Mouse (Mus musculus): Measurements from ENCODE around the gene Arhgap36.

Gene Arhgap36

DNA sequence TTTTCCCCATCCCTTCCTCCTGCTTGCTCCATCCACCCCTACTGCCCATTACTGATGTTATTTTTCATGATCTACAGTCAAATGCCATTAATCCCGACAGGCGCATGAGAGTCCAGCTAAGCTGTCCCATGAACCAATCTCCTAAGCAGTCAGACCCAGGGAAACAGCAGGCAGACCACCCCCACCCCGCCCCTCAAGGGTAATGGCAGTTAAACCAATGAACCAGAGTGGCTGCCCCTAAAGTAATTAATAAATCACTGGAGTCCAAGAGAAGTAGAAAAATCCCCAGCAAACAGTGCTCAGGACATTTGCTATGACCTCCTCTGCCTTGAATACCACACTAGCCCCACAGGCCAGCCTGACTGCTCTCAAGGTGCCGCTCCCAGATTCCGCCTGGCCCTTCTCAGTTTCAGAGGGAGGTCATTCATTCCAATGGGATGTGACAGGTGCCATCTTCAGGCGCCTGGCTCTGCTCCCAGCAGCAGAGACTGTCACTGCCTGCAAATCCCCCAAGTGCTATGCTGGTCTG lies at the start of gene Arhgap36:
Gene Arhgap36 (plus strand): TSS at position 504 of the 529 bp plus-strand sequence.
- in situ Hi-C loops (cut with MboI; ENCODE audit: low pct_unique_long_range_greater_than_20kb in 1 of 2, low sequenced_read_pairs in 2 of 2, unreplicated experiment in 1 of 2) = no loop called here

DNA sequence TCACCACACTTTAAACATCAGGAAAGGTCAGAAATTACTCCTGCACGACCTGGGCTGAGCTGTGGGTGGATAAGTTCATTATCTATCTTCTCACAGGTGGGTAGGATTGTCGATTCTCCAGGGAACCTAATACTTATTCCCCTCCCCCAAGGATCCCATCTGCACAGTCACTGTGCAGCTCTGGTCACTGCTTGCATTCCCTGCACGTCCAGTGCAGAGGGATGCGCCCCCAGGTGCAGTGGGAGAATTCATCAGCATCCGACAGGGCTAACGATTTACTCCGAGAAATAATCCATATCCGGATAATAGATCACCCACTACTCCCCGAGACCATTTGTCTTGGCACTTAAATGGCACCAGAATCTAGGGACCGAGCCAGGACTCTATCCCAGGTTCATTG lies 6.0 kb upstream of the Arhgap36 start:
- in situ Hi-C loops (cut with MboI; ENCODE audit: low pct_unique_long_range_greater_than_20kb in 1 of 2, low sequenced_read_pairs in 2 of 2, unreplicated experiment in 1 of 2) = no loop called here

DNA sequence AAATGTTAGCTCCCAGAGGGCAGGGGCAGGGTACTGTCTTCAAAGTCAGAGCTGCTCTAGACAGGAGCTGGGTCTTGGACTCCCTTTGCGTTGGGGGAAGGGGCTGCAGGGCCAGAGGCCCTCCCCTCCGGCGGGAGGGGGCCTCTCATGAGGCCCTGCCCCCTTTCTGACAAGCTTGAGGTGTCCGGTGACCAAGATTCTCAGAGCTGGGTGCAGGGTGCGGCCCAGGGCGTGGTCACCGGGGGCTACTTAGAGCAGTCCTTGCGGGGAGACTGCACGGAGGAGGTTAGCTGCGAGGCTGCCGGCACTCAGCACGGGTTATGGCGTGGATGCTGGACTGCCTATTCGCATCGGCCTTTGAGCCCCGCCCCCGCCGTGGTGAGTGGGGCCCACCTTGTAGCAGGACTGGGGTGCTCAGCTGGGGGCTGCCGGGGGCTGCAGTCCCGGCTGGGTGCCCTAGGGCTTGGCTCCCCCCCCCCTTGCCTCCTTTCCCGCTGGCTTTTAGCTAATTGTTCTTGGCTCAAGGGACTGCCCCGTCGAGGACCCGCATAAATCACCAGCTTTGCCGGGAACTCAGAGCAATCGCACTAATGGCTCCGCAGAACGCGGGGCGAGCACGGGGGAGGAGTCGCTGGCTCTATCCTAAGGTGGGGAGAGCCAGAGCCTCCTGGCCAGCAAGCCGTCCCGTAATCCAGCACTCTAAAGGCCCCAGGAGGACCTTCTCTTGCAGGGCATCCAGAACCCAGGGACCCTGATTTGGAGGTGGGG lies 6.7 kb downstream of the Arhgap36 start:
- in situ Hi-C loops (cut with MboI; ENCODE audit: low pct_unique_long_range_greater_than_20kb in 1 of 2, low sequenced_read_pairs in 2 of 2, unreplicated experiment in 1 of 2) = no loop called here

DNA sequence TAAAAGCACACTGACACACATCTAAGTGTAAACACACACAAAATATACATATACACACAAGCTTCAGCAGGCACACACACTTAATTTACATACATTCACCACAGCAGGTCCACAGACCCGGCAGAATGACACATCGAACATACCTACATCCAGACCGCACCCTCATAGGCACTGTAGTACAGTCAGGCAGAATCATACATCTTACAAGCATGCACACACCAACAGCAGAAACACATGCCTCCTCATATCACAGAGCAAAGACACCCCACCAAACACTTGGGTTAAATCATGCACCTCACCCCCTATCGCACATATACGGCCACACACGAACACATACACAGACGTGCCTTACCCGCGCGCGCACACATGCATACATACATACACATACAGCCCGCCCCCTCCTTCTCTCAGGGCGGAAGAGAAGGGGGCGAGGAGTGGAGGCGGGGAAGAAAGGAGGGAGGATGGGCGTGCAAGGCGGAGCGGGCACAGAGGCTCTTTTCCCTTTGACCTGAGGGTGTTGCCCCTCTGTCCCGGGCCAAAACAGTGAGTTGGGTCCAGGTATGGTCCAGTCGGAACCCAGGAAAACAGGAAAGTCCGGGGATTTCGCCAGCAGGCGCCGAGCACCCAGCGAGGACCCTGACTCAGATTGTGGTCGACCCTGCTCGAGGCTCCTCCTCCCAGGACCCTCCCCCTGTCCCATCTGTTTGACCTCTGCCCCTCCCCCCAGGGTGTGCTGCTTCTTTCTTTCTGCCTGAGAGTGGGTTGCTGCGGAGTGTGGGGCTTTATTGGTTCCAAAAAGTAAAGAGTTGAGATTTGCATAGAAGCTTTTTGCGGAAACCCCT lies 16.4 kb downstream of the Arhgap36 start:
- in situ Hi-C loops (cut with MboI; ENCODE audit: low pct_unique_long_range_greater_than_20kb in 1 of 2, low sequenced_read_pairs in 2 of 2, unreplicated experiment in 1 of 2) = no loop called here

DNA sequence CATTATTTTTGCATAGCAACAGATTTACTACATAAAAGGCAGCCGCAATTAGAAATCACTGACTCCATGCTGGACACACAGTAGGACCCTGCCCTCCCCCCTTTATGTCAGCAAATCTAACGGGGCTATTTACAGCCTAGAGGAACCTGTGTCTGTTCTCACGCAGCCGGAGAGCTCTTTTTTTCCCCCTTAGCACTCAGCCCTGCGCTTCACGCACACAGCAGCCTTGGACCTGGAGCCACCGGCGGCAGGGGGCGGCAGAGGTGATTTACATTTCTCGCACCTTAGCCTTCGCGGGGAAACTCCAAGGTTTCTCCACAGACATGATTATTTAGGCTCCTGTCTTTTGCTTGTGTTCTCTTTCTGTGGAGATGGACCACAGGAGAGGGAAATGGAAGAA lies 17.1 kb downstream of the Arhgap36 start:
- in situ Hi-C loops (cut with MboI; ENCODE audit: low pct_unique_long_range_greater_than_20kb in 1 of 2, low sequenced_read_pairs in 2 of 2, unreplicated experiment in 1 of 2) = no loop called here

DNA sequence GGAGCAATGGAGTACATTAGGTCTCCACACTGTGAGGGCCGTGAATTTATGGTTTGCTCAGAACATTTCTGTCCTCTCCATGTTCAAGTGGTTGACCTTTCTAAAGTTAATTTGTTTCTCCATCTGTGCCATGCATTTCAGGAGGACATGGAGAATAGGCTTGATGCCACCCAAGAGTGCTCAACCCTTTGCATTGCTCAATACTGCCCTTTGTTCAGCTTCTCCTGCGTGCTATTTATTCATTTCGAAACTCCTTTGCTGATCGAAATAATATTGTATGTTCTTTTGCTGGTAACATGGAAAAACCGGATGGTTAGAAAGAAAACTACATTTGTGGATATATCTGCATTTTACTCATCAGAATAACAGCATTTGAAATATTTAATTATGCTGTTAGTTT lies 25.4 kb downstream of the Arhgap36 start:
- in situ Hi-C loops (cut with MboI; ENCODE audit: low pct_unique_long_range_greater_than_20kb in 1 of 2, low sequenced_read_pairs in 2 of 2, unreplicated experiment in 1 of 2) = no loop called here

DNA sequence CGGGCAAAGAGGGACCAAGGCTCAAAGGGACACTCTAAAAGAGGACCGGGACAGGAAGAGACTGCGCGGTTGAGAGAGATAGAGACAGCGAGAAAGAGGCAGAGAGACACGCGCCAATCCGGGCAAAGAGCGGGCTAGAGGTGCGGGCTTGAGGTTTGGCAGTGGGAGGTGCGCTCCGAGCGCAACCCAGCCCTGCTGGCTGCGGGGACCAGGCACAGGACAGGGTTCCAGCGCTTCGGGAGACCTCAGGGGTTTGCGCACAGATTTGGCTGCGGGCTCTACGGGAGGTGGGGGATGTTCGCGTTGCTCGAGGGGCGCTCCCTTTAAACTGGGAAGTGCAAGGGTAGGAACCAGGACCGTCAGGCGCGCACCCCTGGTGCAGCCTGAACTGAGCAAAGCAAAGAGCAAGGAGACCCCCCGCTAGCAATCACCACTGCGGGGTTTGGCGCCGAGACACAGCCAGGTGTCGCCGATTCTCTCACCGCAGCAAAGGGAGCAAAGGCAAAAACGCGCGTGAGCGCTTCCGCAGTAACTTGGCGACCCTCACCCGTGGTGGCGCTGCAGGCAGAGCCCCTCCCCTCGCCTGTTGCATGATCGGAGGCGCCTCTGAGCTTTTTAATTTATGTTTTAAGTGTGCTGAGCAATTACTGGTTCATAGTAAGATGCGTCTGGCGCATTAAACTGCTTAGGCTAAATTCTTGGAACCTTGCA lies 30.1 kb downstream of the Arhgap36 start:
- in situ Hi-C loops (cut with MboI; ENCODE audit: low pct_unique_long_range_greater_than_20kb in 1 of 2, low sequenced_read_pairs in 2 of 2, unreplicated experiment in 1 of 2) = no loop called here

All from mouse embryonic stem cell (cell line).